Mouse (Mus musculus): ENCODE data around the gene Mtfr1l.

Mtfr1l gene

DNA sequence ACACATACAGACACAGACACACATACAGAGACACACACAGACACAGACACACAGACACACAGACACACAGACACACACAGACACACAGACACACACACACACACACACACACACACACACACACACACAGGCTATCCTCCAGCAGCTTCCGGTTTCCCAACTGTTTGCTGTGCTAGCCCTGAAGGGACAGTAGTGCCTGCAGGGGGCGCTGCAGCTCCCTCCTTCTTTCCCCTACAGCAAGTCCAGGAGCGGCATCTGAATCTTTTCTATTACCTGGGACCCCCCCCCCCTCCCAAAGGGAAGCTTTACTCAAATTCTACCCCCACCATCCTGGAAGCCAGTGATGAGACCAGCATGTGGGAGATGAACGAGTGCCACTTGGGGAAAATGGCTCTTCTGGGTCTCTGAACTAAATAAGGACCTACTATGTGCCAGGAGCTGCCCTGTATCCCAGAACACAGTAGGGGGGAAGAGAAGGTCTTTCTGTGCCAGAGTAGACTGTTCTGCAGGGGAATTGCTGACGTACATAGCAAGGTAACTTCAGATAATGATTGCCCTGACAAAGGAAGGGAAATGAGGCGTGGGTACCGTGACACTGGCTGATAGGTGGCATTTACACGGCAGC, 20.9 kb upstream of the Mtfr1l start:
- peak; percentile 46 for DNase-seq

DNA sequence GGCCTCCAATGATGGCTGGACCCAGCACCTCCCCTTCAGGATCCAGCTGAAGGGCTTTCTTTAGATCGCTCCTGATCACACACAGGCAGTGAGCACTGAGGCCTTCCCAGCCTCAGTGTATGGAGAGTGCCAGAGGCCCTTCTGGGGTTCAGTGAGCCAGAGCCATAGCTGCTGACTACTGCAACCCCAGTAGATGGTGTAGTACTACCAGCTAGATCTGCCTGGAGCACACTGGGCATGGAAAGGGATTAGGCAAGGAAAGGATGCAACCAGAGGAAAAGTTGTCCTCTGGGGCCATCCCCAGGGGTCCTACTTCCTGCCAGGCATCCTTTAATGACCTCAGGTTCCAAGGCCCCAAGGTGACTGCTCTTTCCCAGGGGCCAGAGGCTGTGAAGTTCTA, 18.4 kb upstream of the Mtfr1l start:
- DNase-seq, result no peak

DNA sequence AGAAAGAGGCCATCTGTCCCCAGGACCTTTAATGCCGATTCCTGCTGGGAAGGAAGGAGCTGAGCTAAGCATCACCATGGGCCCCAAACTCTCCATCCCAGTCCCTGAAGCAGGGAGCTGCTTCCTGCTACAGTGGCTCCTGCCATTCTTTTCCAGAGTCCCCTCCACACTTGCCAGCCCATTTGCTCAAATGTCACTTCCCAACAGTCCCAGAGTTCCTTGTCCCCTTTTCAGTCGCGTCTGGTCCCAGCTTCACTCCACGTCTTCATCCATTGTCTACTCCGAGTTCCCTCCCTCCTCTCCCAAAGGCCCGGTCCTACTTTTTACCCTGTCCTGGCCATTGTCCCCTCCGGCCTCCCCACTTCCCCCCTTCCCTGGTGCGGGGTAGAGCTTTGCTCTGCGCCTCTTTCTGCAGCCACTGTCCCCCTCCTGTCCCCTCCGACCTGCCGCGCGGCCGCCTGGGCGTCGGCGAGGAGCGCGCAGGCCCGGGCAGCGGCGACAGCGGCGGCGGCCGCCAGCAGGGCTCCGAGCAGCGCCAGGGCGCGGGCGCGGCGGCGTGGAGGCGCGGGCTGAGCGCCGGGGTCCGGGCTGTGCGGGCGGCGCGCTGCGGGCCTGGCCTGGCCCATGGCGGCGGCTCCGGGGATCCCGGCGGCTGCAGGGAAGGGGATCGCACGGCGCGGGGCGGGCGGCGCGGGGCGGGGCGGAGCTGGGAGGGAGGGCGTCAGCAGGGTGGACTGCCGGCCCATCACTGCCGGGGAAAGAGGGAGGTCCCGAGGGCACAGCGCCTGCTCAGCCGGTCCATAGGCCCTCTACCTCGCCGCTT, 16.5 kb upstream of the Mtfr1l start, which contains the start of gene Selenon:
Gene Selenon (minus strand): TSS at position 673 of the 823 bp plus-strand sequence.
- peak; percentile 70 for DNase-seq

DNA sequence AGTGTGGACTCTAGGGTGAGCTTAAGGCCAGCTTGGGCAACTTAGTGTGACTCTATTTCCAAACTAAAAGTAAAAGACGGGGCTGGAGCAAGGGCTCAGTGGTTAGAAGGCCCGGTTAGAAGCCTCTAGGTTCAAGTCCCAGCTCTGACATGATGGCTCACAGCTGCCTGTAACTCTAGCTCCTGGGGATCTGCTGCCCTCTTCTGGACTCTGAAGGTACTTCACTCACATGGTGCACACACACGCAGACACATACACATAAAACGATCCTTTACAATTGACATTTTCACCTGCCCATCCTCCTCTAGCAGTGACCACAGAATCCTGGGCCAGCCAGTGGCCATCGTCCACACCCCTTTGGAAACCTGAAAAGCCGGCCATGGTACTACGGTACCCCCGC, 14.7 kb upstream of the Mtfr1l start:
- no peak for DNase-seq

DNA sequence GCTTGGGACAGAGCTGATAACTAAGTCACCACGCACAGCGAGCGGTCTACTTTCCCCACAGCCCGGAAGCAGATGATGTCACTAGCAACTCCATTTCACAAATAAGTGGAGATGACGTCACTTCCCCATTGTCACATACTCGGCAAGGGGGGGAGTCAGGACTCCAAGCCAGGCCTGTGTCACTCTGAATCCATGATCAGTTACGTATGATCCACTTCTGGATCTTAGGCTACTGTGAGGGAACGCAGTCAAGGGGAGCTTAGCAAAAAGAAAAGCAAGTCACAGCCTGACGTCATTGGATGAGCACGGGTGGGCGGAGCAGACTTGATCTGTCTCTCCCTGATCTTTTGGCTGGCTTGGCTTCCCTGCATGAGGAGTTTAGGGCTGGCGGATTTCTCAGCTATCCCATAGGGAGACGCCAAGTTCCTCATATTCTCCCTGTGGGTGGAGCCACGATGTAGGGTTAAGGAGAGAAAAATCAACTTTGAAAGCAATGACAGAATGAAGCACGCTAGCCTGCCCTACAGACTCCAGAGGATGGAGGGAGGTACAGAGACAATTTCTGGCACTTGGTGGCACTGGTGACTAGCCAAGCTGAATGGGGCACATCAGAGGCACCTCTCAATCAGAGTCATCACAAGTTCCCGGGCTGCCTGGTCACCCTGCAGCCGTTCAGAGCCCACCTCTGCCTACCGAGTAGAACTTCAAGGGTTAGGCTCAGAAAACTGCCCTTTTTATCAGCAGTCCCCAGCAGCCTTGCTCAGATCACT, 13.2 kb upstream of the Mtfr1l start:
- peak; percentile 57 for DNase-seq

DNA sequence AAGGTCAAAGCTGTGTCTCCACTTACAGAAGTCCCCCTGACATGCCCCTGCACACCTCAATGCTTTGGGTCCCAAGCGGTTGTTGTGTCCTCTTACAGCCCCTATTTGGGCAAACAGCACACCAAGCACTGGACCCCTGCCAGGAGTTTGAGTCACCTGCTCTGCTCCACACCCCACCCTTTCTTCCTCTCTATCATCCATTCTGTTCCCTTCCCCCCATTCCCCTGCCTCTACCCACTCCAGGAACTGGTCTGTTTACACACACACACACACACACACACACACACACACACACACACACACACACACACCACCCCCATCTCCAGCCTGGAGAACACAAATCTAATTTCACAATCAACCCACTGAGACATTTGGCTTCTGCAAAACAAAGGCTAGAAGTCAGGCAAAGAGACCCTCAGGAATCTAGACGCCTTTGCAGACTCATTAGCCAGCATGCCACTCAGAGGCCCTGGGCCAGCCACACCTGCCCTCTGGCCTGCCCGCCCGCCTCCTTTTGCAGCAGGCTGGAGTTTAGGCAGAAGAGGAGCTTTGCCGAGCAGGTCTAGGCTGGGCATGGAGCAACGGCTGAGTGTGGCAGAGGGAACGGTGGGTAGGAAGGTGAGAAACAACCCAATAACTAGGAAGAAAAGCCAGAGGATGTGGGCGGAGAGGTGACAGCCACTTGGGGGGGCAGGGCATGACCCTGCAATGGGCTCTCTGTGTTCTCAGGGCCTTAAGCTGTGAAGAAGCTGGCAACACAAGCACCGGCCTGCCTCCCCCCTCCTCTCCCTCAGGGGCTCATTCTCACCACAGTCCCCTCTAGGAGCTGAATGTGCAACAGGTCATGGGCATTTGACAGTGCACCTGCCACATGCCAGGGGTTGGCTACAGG, 11.9 kb upstream of the Mtfr1l start:
- DNase-seq, result peak; percentile 75

DNA sequence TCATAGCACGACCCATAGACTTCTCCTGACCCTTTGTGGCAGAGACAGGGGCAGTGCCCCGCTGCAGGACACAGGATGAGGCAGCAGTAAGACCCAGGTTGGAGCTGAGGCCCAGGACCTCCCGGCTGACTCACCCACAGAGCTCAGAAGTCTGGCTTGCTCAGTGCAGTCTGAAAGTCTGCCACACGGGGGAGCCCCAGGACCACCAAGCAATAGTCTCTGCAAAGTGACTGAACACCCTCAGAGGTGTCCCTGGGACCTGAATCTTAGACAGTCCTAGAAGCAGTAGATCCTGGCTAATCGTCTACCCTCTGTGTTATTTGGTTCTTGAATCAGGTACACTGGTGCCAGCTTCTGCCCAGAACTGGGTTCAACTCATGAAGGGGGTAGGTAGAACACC, 8.1 kb upstream of the Mtfr1l start:
- DNase-seq, result peak; percentile 96

DNA sequence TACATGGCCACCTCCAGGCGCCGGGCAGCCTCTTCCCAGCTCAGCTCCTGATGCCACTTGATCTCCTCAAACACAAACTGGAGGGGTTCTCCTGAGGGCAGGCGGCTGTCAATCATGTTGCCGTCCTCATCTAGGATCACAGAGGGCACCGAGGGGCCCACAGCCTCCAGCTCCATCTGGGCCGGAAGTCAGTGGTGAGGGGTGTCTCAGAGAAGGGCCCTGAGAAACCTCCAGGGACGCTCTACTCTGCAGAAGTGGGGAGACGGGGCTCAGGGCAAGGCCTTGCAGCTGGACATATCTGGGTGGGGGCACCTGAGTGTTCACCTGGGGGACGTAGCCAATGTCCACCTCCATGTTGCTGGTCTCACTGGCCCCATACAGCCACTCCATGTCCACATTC, 7.5 kb upstream of the Mtfr1l start:
- no peak for DNase-seq

DNA sequence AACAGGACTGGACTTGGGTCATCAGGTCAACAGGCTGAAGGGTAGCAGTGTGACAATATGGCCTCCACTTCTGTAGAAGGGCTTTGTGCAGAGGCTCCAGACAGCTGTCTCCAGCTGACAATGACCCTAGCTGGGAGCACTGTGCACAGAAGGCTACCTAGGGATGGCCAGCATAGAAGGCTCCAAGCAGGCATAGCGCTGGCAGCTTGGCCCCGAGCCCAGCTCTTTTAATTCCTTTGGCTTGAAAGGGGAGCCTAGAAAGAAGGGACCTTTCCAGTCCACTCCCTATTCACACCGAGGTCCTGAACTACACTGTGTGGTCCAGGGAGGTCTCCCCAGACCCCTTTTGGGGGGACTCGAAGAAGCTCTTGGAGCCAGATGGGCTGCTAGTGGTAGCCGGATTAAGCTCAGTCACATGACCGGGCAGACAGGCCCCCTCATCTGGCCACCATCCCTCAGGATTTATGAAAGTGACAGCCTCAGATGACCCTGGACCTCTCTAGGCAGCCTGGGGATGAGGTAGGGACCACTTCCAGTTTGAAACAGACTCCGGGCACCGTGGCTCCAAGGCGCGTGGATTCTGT, 3.9 kb upstream of the Mtfr1l start:
- DNase-seq, result no peak

DNA sequence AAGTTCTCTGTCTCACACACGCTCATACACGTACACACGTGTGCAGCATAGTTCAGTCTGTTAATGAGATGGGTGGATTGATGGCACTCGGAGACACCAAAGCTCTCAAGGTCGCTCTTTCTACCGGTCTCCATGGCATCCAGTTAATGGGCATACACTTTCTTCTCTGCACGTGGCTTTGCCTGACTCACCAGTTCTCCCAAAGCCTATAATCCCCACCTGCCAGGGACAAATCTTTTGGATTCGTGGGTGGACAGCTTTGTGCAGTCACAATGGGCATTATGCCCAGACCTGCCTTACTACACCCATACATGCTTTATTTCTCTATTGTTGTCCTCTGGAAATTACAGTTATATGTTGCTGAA, 582 bp upstream of the Mtfr1l start:
- no peak for DNase-seq

DNA sequence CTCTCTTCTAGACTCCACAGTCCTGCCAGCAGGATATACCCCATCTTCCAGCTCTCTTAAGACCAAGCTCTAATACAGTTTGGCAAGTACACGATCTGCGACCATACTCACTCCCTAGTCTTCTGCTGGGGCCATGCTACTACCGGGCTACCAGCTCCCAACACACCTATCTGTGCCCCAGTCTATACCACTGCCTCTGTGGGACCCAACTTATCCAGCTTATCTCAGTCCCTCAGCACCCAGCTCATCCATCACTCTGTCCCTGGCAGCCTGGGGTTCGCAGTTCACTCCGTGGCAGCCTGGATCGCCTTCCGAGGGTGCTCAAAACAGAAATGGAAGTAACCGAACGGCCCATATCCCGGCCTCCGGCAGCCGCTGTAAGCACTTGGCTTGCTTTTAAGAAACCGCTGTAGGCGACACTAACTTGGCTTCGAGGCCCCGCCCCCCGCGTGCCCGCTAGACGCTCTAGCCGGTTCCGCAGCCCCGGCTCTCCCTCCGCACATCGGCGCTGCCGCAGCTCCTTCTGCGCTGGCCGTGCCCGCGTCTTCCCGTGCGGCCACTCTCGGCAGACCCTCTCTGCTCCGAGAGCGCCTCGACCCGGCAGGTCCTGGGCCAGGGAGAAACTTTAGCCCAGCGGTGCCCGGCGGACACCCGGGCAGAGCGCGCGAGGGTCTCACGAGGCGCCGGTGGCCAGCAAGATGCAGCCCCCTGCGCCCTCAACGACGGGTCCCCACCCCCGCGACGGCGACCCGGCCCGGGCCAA, 882 bp downstream of the Mtfr1l start:
- DNase-seq, result peak; percentile 83

DNA sequence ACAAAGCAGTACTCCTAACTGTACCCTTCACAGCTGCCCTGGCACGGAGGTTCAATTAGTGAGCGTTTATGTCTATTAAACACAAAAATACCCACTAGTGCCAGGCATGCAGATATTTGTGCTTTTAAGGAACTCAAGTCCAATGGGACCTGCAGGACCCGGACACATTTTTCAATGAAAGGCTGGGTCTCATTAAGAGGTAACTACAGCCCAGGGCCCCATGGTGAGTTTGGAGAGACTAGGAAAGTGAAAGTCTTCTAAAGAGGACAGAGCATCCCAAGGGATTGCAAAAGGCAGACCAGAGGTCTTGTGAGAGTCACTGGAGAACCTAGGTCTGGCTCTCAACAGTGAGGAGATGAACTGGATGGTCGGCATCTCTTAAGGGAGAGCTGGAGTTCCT, 1.8 kb downstream of the Mtfr1l start:
- no peak for DNase-seq

DNA sequence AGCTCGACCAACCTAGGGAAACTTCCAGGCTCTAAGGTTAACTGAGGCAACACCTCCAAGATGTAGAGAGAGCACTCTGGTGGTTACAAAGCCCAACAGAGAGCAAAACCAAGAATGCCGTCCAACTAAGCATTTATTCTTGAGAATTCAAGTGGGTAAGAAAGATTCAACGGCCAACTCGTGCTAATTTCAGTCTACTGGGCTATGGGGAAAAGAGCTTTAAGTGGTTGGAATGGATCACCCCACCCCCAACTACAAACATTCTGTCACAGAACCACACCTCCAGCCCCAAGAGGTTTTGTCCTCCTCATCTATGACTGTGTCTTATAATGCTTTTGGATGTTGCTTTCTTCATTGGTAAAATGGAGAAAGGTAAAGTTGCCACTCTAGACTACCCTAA, 2.3 kb downstream of the Mtfr1l start:
- peak; percentile 74 for DNase-seq

DNA sequence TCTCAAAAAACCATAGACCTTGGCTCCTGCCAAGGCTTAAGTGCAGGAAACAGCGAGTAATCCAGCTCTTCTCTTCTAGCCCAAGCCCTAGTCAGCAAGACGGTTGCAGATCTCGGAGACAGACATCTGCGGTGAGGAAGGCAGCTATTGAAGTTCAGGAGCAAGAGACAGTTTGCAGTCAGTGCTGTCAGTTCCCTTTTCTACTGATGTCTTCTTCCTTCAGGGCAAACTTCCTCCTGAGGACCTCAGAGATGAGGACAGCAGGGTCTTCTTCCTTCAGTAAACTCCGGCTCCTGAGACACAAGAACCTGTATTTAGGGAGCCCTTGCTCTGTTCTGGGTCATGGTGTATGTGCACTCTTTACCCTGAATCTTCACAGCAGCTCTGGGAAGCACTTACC, 9.0 kb downstream of the Mtfr1l start:
- no peak for DNase-seq

DNA sequence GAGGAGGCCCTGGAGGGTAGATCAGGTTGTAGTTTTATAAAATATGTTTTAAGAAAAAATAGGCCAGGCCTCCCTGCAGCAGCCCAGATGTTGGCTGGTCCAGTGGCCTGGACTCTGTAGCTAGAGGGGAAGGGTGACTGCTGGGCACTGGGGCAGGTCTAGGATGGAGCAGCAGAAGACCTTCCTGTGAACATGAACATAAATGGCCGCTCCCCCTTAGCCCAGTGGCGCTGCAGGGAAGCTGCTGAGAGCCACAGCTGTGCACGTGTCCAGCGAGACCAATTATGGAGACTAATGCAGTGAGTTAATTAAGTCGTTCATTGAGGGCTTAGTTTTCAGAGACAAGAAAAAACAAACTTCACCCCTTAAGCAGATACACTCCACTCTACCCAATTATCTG, 9.4 kb downstream of the Mtfr1l start:
- no peak for DNase-seq

DNA sequence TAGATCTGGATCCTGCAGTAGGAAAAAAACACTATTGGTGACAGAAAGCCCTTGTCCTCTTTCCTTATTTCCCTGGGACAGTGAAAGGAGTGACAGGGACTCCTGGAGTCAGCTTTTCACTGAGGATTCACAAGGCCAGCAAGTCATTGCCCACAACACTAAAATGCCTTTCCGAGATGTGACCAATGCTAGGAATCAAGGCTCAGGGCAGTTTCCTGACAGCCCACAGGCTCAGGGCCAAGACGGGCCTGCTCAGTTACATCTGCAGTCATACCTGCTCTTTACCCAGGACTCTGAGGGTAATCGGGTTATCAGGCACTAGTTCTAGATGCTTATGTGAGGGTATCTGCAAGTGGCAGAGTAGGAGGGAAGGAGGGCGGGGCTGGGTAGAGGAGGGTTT, 11.7 kb downstream of the Mtfr1l start:
- no peak for DNase-seq

DNA sequence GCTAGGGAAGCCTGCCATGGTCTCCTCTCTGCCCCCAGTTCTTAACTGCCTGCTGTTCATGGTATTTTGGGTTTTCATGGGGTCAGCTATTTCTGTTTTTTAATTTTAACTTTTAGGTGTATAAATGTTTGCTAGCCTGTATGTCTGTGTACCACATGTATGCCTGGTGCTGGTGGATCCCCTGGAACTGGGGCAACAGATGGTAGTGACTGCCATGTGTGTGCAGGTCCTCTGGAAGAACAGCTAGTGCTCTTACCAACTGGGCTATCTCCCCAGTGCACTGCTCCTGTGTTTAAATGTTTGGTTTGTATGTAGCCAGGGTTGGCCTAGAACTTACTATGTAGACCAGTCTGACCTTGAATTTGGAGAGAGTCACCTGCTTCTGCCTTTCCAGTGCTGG, 15.9 kb downstream of the Mtfr1l start:
- DNase-seq, result no peak

DNA sequence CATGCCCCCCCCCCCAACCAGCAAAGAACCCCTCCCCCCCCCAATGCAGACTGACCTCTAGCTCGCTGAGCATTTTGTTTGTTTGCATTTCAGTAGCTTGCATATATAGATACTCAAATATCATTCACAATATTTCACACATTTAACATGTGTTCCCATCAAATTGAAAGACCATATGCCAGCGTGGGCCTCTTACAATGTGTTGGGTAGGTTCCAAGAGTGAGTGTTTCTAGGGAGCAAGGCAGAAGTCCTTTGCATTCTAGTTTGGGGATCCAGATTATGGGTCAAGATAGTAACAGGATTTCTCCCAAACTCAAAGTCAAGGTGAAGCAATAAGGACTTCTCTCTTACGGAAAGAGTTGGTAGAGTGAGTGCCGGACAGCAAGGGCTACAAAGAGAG, 16.6 kb downstream of the Mtfr1l start:
- DNase-seq, result no peak

DNA sequence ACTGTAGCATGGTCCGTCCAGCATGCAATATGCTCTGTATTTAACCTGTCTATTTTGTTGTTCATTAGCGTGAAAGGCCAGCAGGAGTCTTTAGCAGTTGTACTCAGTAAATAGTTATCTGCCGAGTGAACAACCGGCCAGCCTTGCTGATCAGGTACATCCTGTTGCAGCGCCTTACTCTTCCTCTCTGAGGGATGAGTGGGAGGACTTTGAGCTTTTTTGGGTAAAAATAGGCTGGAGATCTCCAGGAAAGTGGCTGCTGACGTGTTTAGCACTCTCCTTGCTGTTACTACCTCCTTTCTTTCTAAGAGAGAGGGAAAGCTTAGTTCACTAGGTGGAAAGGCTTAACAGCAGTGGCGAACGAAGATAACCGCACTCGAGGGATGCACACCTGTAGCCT, 17.5 kb downstream of the Mtfr1l start:
- DNase-seq, result no peak

DNA sequence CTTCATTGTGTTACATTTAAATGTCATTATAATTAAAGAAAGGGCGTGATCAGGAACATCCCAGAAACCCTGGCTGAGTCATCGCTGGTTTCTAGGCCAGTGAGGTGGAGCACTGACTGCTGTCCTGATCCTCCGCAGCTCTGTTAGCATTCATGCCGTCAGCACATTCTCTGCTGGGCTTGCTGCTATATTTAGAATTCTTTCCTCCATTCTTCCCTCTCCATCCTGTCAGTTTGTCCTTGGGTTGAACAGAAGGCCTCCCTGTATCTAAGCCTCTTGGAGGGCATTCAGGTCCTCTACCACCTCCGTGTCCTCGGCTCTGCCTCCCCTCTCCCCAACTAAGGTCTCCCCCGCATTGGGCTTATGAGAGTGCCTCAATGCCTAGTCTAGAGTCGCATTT, 18.2 kb downstream of the Mtfr1l start:
- no peak for DNase-seq

DNA sequence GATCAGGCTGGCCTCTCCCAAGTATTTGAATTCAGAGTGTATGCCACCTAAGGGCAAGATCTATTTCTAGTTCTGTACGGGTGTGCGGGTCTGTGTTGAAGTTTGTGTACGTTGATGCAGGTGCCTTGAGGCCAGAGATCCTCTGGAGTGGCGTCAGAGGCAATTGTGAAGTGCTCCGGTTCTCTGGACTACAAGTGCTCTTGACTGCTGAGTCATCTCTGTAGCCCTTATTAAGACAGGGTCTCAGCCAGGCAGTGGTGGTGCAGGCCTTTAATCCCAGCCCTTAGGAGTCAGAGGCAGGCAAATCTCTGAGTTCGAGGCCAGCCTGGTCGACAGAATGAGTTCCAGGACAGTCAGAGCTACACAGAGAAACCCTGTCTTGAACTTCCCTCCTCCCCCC, 19.6 kb downstream of the Mtfr1l start:
- DNase-seq, result peak; percentile 80
